Mouse (Mus musculus) CD8-positive naive resting alpha-beta T cell, adult 2 months (primary cell): Measurements from ENCODE around the gene Gm28845.

ENCODE experiments used
- DNase-seq, 2 experiments: peaks; one replicate each; pipeline ENCODE4 v3.0.0; 2022; ENCODE audit warnings: low read depth in 2 of 2, low spot score in 2 of 2

Gm28845 gene

DNA sequence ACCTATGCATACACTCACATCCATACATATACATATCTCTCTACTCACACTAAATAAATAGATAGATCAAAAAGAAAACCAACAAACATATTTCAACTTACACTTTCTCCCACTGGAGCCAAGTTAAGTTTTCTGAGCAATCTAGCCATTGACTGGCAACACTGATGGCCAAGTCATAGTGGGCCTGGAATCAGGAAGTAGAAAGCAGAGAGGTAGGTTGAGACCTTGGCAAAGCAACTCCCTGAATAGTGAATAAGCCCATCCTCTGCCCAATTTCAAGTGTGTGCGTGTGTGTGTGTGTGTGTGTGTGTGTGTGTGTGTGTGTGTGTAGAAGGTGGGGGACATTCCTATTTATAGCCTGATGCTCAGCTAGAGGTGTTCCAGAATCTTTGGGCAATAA is at the start of gene Gm28845:
Gm28845 (minus strand) TSS at position 121 of the 400 bp plus-strand sequence.
- no peak for DNase-seq

- no peak for DNase-seq
Observed at GRCm38 (mm10) chr1:65167496-65167895, 48.1 kb upstream of the Gm28845 start.

- DNase-seq, result no peak
Observed at GRCm38 (mm10) chr1:65162210-65162609, 42.9 kb upstream of the Gm28845 start.

GRCm38 (mm10) chr1:65156111-65156510 is 36.8 kb upstream of the Gm28845 start:
- DNase-seq, result no peak

- DNase-seq, result no peak
Observed at GRCm38 (mm10) chr1:65154814-65155213, 35.5 kb upstream of the Gm28845 start.

DNA sequence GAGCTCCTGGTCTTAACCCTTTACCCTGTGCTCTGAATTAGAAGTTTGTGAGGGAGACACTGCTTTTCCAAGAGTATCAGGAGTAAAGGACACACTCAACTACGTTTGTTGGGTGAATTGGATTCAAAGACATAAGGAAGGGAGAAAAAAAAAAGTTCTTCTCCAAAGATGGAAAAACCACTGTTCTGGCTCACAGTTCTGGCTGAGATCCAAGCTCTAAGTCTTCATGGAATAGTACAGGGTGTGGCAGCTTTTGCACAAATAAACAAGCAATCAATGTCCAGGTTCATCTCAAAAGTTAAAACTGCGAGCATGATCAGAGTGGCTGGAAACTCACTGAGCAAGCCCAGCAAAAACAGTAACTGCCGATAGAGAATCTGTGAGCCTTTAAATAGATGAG is 28.6 kb upstream of the Gm28845 start:
- DNase-seq, result no peak

GRCm38 (mm10) chr1:65147326-65147725 is 28.0 kb upstream of the Gm28845 start:
- no peak for DNase-seq

GRCm38 (mm10) chr1:65146601-65147000 is 27.2 kb upstream of the Gm28845 start:
- no peak for DNase-seq

- no peak for DNase-seq
Observed at GRCm38 (mm10) chr1:65144783-65145182, 25.4 kb upstream of the Gm28845 start.

GRCm38 (mm10) chr1:65137560-65137959 is 18.2 kb upstream of the Gm28845 start:
- DNase-seq, result no peak

DNA sequence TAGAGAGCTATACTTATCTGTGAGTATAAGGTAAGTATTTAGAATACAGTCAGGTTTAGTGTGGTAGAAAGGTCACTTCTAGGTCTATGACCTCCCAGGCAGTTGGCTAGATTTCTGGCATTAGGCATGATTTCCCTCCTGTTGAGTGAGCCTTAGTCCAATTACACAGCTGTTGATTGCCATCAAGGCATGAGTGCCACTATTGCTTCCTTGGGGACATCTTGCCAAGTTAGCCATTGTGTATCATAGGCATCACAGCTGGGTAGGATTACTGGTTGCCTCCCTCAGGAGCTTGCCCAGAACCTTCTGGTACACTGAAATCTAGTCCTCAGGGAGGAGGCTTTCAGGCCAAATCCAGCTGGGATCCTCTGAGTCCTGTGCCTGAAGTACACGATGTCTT is 13.5 kb upstream of the Gm28845 start:
- DNase-seq, result no peak

DNA sequence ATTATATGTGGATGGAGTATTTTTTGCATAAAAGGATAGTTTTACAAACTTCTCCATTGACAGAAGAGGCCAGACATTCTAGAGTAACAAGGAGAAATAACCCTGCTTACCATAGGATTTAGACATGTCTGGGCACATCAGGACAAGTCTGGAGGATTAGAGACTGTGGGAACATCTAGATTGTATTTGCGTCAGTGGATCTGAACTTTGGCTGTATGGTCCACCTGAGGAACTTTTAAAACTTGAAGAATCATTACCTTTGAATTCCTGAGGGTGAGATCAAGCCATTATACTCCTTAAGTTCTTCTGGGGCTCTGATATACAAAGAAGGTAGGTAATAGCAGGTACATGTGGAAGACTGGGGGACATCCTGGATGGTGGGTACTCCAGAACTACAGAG is 12.3 kb upstream of the Gm28845 start:
- no peak for DNase-seq

DNA sequence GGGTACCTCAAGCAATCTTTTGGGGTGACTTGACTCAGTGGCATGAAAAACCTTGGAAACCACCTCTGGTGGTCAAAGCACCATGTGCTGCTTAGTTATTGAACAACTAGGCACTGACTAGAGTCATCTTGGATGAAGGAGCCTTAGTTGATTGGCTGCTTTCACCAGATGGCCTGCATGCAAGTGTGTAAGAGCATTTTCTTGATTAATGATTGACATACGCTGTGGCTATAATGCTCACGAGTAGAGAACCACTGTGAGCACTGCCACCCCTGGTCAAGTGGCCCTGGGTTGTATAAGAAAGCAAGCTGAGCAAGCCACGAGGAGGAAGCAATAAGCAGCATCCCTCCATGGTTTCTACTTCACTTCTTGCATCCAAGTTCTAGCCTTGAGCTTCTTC is 10.9 kb upstream of the Gm28845 start:
- no peak for DNase-seq

DNA sequence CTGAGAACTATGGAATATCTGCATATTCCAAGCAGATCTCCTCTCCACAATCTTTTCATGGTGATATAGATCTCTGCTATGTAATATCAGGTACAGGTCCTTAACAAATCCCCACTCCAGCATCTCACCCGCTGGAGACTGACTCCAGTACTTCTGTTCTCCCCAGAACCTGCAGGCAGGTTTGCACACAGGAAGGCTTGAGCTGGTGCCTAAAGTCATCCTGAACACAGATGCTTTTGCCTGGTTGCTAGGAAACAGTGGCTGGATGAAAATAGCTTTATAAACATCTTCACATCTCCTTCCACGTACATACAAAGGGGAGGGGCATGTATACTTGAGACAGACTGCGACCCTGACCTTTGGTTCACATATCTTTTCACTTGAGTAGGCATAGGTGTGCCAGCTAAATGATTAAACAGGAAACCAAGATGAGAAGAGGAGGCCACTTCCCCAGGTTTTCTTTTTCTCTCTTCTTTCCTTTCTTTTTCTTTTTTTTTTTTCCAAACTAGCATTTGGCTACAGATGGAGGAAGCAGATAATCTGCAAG is 10.3 kb upstream of the Gm28845 start:
- DNase-seq, result no peak

DNA sequence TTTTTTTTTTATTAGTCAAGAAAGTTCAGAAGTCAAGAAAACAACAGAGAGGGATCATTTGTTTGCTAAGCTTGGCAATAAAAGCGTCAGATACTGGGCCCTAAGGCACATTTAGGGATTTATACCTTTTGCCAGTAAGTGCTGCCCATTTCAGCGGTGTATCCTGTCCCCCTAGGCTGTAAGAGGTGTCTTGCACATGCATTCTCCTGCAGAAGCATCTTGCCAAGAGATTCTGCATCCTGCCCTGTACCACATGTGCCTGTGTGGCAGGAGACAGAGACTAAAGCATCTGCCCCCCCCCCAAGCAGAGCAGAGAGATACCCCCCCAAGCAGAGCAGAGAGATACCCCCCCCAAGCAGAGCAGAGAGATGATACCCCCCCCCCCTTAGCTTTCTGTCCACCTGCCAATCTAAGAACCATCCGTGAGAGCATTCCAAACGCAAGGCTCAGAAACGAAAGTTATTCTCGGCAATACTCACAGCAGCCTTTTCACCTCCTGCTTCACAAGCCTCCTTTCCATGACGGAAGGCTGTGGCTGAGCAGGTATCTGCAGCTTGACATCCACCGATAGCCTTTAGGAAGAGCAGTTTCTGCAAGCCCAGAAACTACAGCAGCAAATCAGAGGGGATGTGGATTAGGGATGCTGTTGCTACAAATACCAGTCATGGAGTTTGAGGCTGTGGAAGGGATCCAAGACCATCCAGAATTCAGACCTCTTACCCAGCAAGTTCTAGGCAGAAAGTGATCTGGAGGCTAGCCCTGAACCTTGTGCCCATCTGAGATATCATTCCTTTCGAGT is 3.4 kb upstream of the Gm28845 start, which contains the start of gene D630023F18Rik:
D630023F18Rik (minus strand) TSS at position 641 of the 799 bp plus-strand sequence.
- no peak for DNase-seq

DNA sequence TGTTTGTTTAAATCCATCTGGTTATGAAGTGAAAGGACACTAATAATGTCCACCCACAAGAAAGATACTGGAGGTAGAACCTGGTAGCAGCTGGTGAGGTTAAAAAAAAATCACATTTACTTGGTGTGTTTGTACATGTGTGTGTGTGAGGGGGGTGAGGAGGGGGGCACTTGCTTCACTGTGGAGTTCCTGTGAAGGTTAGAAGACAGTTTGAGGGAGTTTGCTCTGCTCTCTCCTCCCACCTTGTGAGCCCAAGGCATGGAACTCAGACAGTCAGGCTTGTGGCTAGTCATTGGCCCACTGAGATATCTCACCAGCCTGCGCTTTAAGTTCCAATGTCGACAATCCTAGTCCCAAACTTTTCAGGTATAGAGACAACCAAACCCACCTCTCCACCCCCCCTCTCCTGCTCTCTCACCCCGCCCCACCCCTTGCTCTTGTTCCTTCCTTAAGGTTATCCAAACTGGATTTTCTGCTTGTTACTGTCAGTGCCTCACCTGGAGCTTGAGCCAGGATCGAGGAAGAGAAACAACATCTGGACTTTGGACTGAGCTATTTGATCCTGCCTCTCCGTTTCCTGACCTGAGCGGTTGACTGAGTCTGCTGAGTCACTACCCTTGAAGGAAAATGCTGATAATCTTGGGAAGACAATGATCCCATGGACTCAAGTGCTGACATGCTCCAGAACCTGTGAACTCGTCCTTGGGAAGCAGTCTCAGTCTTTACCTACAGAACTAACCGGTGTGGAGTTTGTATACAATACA is 1.0 kb downstream of the Gm28845 start:
- DNase-seq, result no peak

DNA sequence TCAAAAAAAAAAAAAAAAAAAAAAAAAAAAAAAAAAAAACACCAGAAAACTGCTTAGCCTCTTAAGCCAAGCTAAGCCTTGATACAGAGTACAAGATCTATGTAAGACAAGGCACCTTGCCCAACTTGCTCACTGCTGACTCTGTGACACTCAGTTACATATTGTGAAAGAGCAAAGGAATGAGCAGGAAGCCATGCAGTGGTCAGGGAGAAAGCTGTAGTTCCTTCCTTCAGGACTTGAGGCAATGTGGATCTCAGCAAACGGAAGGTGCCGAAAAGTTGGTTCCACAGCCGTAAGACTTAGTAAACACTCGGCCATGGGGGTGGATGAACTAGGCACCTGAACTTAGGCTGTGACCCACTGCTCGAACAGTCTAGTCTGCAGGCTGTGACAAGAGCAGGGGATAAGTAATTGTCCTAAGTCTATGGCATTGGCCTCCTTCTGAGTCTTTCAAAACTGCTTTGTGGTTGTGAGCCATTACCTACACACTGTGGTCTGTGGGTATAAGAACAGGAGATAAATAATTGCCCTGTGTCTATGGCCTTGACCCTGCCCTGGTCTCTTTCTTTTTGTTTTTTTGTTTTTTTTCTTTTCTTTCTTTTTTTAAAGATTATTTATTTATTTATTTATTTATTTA is 5.7 kb downstream of the Gm28845 start:
- DNase-seq, result no peak

- DNase-seq, result no peak
Observed at GRCm38 (mm10) chr1:65112807-65113196, 6.6 kb downstream of the Gm28845 start.

- peak in 1 of 2 experiments; percentile 6 for DNase-seq
Observed at GRCm38 (mm10) chr1:65112031-65112806, 7.1 kb downstream of the Gm28845 start.

DNA sequence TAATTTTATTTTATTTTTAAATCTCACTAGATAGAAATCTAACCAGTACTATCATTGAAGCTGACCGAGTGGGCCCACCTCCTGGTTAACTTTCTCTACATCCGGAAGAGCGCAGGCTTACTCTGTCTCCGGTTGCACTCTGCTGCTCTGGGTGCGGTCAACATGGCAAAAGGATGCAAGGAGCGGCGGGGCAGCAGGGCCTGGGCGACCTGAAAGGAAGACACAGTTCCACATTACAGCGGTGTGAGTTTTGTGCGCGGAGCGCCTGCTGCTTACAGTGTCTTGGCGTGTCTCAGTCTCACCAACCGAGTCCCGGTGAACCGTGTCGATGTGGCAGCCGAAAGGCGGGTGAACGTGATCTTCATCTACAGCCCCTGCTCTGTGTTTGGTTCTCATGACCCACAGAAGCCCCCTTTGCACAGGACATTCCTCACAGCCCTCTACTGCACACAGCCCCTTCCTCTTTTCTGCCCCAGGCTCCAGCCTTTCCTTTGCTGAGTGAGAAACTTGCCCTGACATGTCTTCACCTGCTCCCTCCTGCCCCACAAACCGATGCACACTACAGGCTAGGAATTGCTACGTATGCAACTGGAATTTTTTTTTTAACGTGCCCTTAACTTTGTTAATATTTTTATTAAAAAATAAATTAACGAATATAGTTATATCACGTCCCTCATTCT is 9.5 kb downstream of the Gm28845 start:
- DNase-seq, result no peak
